ENCODE assay signal across 23 mouse cellular contexts in genomic region chr1:78546258-78546657, GRCm38 (mm10). TPM values are rescaled to one million over a fixed set of nuclear protein-coding genes. Genes with fewer than 3 reads are reported as not detected.
DNase-seq lines count a peak whose midpoint lies in the region; ATAC-seq and TF ChIP-seq lines count a peak whose summit lies in the region.
"Had no signal": no experiment of that assay in that cellular context is flagged by ENCODE, and none has a peak within 500 bp of the region (broad histone marks: within the 10 kb centered on the region; RNA-seq: fewer than 3 reads in every experiment).

No protein-coding gene starts in this region.

- peak; percentile 15 for DNase-seq in heart, adult 11 months
- DNase-seq in heart, adult 9 months (ENCODE audit: low spot score in 2 of 2): no peak
- DNase-seq in stomach, postnatal 0 days (ENCODE audit: low spot score): peak; percentile 25
- DNase-seq in retina, postnatal 1 day: no peak
- DNase-seq: adrenal gland, adult 2 months; adrenal gland, adult 8-10 months; adrenal gland, postnatal 10 days; adrenal gland, postnatal 14 days; adrenal gland, postnatal 25 days; adrenal gland, postnatal 36 days; B cell, adult 2 months; cerebellum, adult 11 months; cerebellum, adult 11-12 months had no signal

- H3K27ac ChIP-seq in intestine, embryonic 15.5 days: no peak overlapping the region
- H3K27ac ChIP-seq in intestine, embryonic 16.5 days (ENCODE audit: low read length): no peak overlapping the region
- no peak overlapping the region for H3K27ac ChIP-seq in intestine, postnatal 0 days (ENCODE audit: low read depth, low read length)
- no peak overlapping the region for H3K27ac ChIP-seq in stomach, postnatal 0 days (replicated peaks)
- no peak overlapping the region for H3K27ac ChIP-seq in forebrain, embryonic 16.5 days (ENCODE audit: low read length)

- no peak overlapping the region for H3K4me2 ChIP-seq in intestine, embryonic 15.5 days (replicated peaks)
- no peak overlapping the region for H3K4me2 ChIP-seq in intestine, embryonic 16.5 days (ENCODE audit: low read depth, low read length)
- no peak overlapping the region for H3K4me2 ChIP-seq in intestine, postnatal 0 days (replicated peaks; ENCODE audit: low read depth)
- H3K4me2 ChIP-seq in stomach, postnatal 0 days (replicated peaks; ENCODE audit: low read depth): no peak overlapping the region
- no peak overlapping the region for H3K4me2 ChIP-seq in forebrain, embryonic 16.5 days (ENCODE audit: low read length)

- no peaks in the 10 kb centered on the region for H3K4me1 ChIP-seq in intestine, embryonic 15.5 days (replicated peaks)
- no peaks in the 10 kb centered on the region for H3K4me1 ChIP-seq in intestine, embryonic 16.5 days (ENCODE audit: control insufficient read depth, insufficient read depth, low read length)
- no peaks in the 10 kb centered on the region for H3K4me1 ChIP-seq in intestine, postnatal 0 days (replicated peaks; ENCODE audit: control insufficient read depth, insufficient read depth, low read length)
- H3K4me1 ChIP-seq in stomach, postnatal 0 days (replicated peaks; ENCODE audit: control insufficient read depth, insufficient read depth): no peaks in the 10 kb centered on the region
- no peaks in the 10 kb centered on the region for H3K4me1 ChIP-seq in forebrain, embryonic 16.5 days (replicated peaks; ENCODE audit: control insufficient read depth, insufficient read depth, low read length)

- no peak overlapping the region for H3K9ac ChIP-seq in intestine, embryonic 15.5 days
- no peak overlapping the region for H3K9ac ChIP-seq in intestine, embryonic 16.5 days (ENCODE audit: low read depth, low read length)
- H3K9ac ChIP-seq in intestine, postnatal 0 days (ENCODE audit: low read depth, low read length): no peak overlapping the region
- no peak overlapping the region for H3K9ac ChIP-seq in stomach, postnatal 0 days (ENCODE audit: low read length)
- no peak overlapping the region for H3K9ac ChIP-seq in forebrain, embryonic 16.5 days (replicated peaks; ENCODE audit: low read depth, low read length)

- no peak for TF ChIP-seq EP300 in stomach, postnatal 0 days (optimal IDR thresholded peaks at IDR 0.05)

- no peak for TF ChIP-seq CTCF in intestine, postnatal 0 days (IDR thresholded peaks at IDR 0.05; ENCODE audit: low read depth)
- TF ChIP-seq CTCF in stomach, postnatal 0 days (IDR thresholded peaks at IDR 0.05; ENCODE audit: low read depth): no peak

- no peak overlapping the region for H3K4me3 ChIP-seq in intestine, embryonic 15.5 days (replicated peaks)
- no peak overlapping the region for H3K4me3 ChIP-seq in intestine, embryonic 16.5 days (ENCODE audit: low read length)
- H3K4me3 ChIP-seq in intestine, postnatal 0 days (ENCODE audit: low read depth, low read length): no peak overlapping the region
- H3K4me3 ChIP-seq in stomach, postnatal 0 days (ENCODE audit: low read depth, low read length): no peak overlapping the region
- no peak overlapping the region for H3K4me3 ChIP-seq in forebrain, embryonic 16.5 days (replicated peaks; ENCODE audit: low read length)

- no peaks in the 10 kb centered on the region for H3K9me3 ChIP-seq in intestine, embryonic 15.5 days
- H3K9me3 ChIP-seq in intestine, embryonic 16.5 days (ENCODE audit: control insufficient read depth, low read length): no peaks in the 10 kb centered on the region
- no peaks in the 10 kb centered on the region for H3K9me3 ChIP-seq in intestine, postnatal 0 days (ENCODE audit: control insufficient read depth)
- no peaks in the 10 kb centered on the region for H3K9me3 ChIP-seq in stomach, postnatal 0 days (ENCODE audit: control insufficient read depth, low read length)
- H3K9me3 ChIP-seq in forebrain, embryonic 16.5 days (ENCODE audit: control insufficient read depth, low read length): no peaks in the 10 kb centered on the region
- H3K9me3 ChIP-seq: G1E had no signal

- ATAC-seq in intestine, embryonic 15.5 days: peak; percentile 59; the same call in 1 of the 2 replicates
- no peak for ATAC-seq in intestine, embryonic 16.5 days
- ATAC-seq in intestine, postnatal 0 days: 0 out of 2 replicates have a peak, but pooled peaks have one; percentile 31
- peak; percentile 51; the same call in 1 of the 2 replicates for ATAC-seq in stomach, postnatal 0 days (ENCODE audit: low FRiP score, low TSS enrichment)
- no peak for ATAC-seq in forebrain, embryonic 16.5 days
- ATAC-seq: activated CD4-positive, CD25-positive, alpha-beta regulatory T cell, adult 4 months; CD4-positive, CD25-positive, alpha-beta regulatory T cell, adult 4 months; Patski had no signal

- H3K36me3 ChIP-seq in intestine, embryonic 15.5 days: no peaks in the 10 kb centered on the region
- no peaks in the 10 kb centered on the region for H3K36me3 ChIP-seq in intestine, embryonic 16.5 days (ENCODE audit: control insufficient read depth, insufficient read depth, low read length)
- H3K36me3 ChIP-seq in intestine, postnatal 0 days (ENCODE audit: control insufficient read depth, insufficient read depth): no peaks in the 10 kb centered on the region
- no peaks in the 10 kb centered on the region for H3K36me3 ChIP-seq in stomach, postnatal 0 days (ENCODE audit: control insufficient read depth, insufficient read depth, low read length)
- no peaks in the 10 kb centered on the region for H3K36me3 ChIP-seq in forebrain, embryonic 16.5 days (ENCODE audit: control insufficient read depth, insufficient read depth)
- H3K36me3 ChIP-seq: G1E had no signal

- WGBS in intestine, embryonic 15.5 days: 59% methylated on average over 9 of the region's 9 CpGs
- 70% methylated on average over 9 of the region's 9 CpGs for WGBS in intestine, embryonic 16.5 days
- 48% methylated on average over 9 of the region's 9 CpGs for WGBS in intestine, postnatal 0 days
- WGBS in stomach, postnatal 0 days: 56% methylated on average over 9 of the region's 9 CpGs
- 81% methylated on average over 9 of the region's 9 CpGs for WGBS in forebrain, embryonic 16.5 days

- H3K27me3 ChIP-seq in intestine, embryonic 15.5 days (replicated peaks): no peaks in the 10 kb centered on the region
- no peaks in the 10 kb centered on the region for H3K27me3 ChIP-seq in intestine, embryonic 16.5 days (replicated peaks; ENCODE audit: control insufficient read depth, insufficient read depth, low read length)
- no peaks in the 10 kb centered on the region for H3K27me3 ChIP-seq in intestine, postnatal 0 days (replicated peaks; ENCODE audit: control insufficient read depth, insufficient read depth, low read length)
- H3K27me3 ChIP-seq in stomach, postnatal 0 days (ENCODE audit: control insufficient read depth, insufficient read depth, low read length): no peaks in the 10 kb centered on the region
- no peaks in the 10 kb centered on the region for H3K27me3 ChIP-seq in forebrain, embryonic 16.5 days (replicated peaks; ENCODE audit: control insufficient read depth, insufficient read depth, low read length)
- H3K27me3 ChIP-seq: CH12.LX, Patski had no signal

RNA-seq across cellular contexts. Expression of gene BC035947, which starts 34.3 kb away (rescaled TPM):
- 0.45 and 0.56 TPM in 2 replicates for polyA plus RNA-seq in intestine, embryonic 15.5 days (2015; fragmentation: Nextera tagmentation; extraction: Ambion mirVana)
- polyA plus RNA-seq in intestine, embryonic 16.5 days (2015; fragmentation: Nextera tagmentation; extraction: Ambion mirVana): 0.55 and 1.3 TPM in 2 replicates
- 3.6 and 5.6 TPM in 2 replicates for polyA plus RNA-seq in intestine, postnatal 0 days (2015; fragmentation: Nextera tagmentation; extraction: Ambion mirVana)
- 0.04 and 0.06 TPM in 2 replicates for polyA plus RNA-seq in stomach, postnatal 0 days (2015; fragmentation: Nextera tagmentation; extraction: Ambion mirVana)
- polyA plus RNA-seq in forebrain, embryonic 16.5 days (2015; fragmentation: Nextera tagmentation; extraction: Ambion mirVana): 0.27 and 0.46 TPM in 2 replicates
- polyA plus RNA-seq: activated CD4-positive, CD25-positive, alpha-beta regulatory T cell, adult 4 months; C2C12; G1E; Patski had no signal

RNA-seq across cellular contexts. Expression of gene Mogat1, which starts 35.5 kb away (rescaled TPM):
- polyA plus RNA-seq in intestine, embryonic 15.5 days (2015; fragmentation: Nextera tagmentation; extraction: Ambion mirVana): not detected in 2 replicates
- polyA plus RNA-seq in intestine, embryonic 16.5 days (2015; fragmentation: Nextera tagmentation; extraction: Ambion mirVana): not detected in 2 replicates
- polyA plus RNA-seq in intestine, postnatal 0 days (2015; fragmentation: Nextera tagmentation; extraction: Ambion mirVana): 0.44 and 0.98 TPM in 2 replicates
- polyA plus RNA-seq in stomach, postnatal 0 days (2015; fragmentation: Nextera tagmentation; extraction: Ambion mirVana): 2.7 and 2.8 TPM in 2 replicates
- 0.66 TPM in 1 of 2 replicates, not detected in the other for polyA plus RNA-seq in forebrain, embryonic 16.5 days (2015; fragmentation: Nextera tagmentation; extraction: Ambion mirVana)
- polyA plus RNA-seq: activated CD4-positive, CD25-positive, alpha-beta regulatory T cell, adult 4 months; C2C12; CD4-positive, CD25-positive, alpha-beta regulatory T cell, adult 4 months; G1E; Patski had no signal

RNA-seq across cellular contexts. Expression of gene Farsb, which starts 57.6 kb away (rescaled TPM):
- 169 and 187 TPM in 2 replicates for polyA plus RNA-seq in intestine, embryonic 15.5 days (2015; fragmentation: Nextera tagmentation; extraction: Ambion mirVana)
- 172 and 182 TPM in 2 replicates for polyA plus RNA-seq in intestine, embryonic 16.5 days (2015; fragmentation: Nextera tagmentation; extraction: Ambion mirVana)
- polyA plus RNA-seq in intestine, postnatal 0 days (2015; fragmentation: Nextera tagmentation; extraction: Ambion mirVana): 59.2 and 61.5 TPM in 2 replicates
- 77.8 and 81.5 TPM in 2 replicates for polyA plus RNA-seq in stomach, postnatal 0 days (2015; fragmentation: Nextera tagmentation; extraction: Ambion mirVana)
- 168 and 172 TPM in 2 replicates for polyA plus RNA-seq in forebrain, embryonic 16.5 days (2015; fragmentation: Nextera tagmentation; extraction: Ambion mirVana)

Comparison
In these comparisons a context has a peak if more than half of its experiments do, and no peak if none do; other contexts are left out.
1. DNase-seq: peak in heart, adult 11 months (single experiment) and stomach, postnatal 0 days (single experiment); none in heart, adult 9 months (0 of 2) and retina, postnatal 1 day (single experiment).
2. ATAC-seq: peak in intestine, embryonic 15.5 days (single experiment), intestine, postnatal 0 days (single experiment) and stomach, postnatal 0 days (single experiment); none in intestine, embryonic 16.5 days (single experiment) and forebrain, embryonic 16.5 days (single experiment).